Mouse (Mus musculus) splenic B cell, adult 2 months (primary cell): ENCODE measurements at regions not wholly inside any gene's neighbourhood (a gene's known extent, or its start where the extent isn't known, plus 50 kb on each side); places are given as distances from the start of the nearest gene placed in this dataset.

Experiments used
- DNase-seq: peaks from one replicate; pipeline ENCODE4 v3.0.0-alpha.2; 2011; ENCODE audit warnings: low read depth, low spot score
- H3K27me3 ChIP-seq: 2 replicates; pipeline ENCODE4 v1.6.1; 2012; ENCODE audit warnings: mild to moderate bottlenecking, low read length, moderate library complexity, mixed read lengths; ENCODE audit not compliant: control insufficient read depth, poor library complexity, insufficient read depth, severe bottlenecking
- H3K36me3 ChIP-seq: 2 replicates; pipeline ENCODE4 v1.6.1; 2012; ENCODE audit warnings: mild to moderate bottlenecking, low read length, moderate library complexity, mixed read lengths; ENCODE audit not compliant: control insufficient read depth, poor library complexity, insufficient read depth, severe bottlenecking

DNA sequence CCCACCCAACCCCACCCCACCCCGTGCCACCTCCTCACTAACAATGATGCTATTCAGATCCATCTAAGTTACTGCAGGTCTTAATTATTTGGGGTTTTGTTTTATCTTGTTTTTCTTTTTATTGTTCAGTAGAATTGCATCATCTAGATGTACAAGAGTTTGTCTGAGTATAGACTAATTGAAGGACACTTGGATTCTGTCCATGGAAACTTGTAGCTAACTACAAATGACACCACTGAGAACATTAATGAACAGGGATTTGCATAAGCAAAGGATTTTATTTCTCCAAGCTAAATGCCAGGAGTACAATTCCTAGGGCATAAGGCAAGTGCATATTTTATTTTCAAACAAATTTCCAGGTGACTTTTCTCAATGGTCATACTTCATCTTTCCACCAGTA lies 318.4 kb upstream of the Slc7a11 start:
- DNase-seq: no peak
- H3K27me3 ChIP-seq: no peaks in the 10 kb centered on the region
- no peaks in the 10 kb centered on the region for H3K36me3 ChIP-seq

DNA sequence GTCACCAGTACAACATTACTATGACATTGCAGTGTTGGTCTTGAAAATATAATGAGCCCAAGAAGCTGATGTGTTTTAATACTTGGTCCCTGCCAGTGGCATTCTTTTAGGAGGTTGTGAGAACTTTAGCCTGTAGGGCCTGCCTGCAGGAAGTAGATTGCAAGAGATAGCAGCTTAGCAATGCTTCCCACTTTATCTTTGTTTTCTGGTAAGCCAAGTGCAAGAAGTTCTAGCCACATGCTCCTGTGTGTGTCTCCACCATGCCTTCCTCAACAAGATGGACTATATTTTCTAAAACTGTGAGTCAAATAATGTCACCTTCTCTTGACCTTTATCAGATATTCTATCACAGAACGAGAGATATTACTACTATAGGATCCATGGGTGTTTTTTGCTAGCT lies 314.7 kb upstream of the Slc7a11 start:
- no peaks in the 10 kb centered on the region for H3K36me3 ChIP-seq
- DNase-seq: no peak
- H3K27me3 ChIP-seq: no peaks in the 10 kb centered on the region

DNA sequence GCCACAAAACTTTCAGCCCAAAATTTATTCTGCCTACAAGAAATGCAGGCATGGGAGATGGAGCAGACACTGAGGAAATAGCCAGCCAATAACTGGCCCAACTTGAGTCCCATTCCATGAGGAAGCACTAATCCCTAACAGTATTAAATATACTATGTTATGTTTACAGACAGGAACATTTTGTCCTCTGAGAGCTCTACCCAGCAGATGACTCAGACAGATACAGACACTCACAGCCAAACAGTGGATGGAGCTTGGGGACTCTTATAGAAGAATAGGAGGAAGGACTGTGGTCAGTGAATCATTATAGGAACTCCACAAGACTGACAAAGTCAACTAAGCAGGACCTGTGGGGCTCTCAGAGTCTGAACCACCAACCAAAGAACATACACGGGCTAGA lies 293.8 kb upstream of the Slc7a11 start:
- H3K27me3 ChIP-seq: no peaks in the 10 kb centered on the region
- H3K36me3 ChIP-seq: no peaks in the 10 kb centered on the region
- no peak for DNase-seq

DNA sequence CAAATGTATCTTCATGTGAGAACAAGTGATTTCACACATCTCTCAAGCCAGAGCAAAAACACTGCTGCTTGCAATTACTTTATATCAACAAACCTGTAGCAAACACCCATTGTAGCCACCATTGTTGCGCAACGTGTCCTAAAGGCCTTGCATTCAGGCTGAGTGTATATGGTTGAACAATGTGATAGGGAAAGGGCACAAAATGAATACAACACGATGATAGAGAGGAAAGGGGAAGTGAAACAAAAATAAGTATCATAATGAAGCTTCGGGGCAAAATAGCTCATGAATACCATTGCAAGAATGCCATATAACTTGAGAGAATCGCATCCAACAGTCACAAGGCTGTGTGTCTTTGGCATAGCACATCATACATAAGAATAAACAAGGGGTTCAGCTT lies 275.6 kb upstream of the Slc7a11 start:
- no peaks in the 10 kb centered on the region for H3K27me3 ChIP-seq
- DNase-seq: no peak
- H3K36me3 ChIP-seq: no peaks in the 10 kb centered on the region

DNA sequence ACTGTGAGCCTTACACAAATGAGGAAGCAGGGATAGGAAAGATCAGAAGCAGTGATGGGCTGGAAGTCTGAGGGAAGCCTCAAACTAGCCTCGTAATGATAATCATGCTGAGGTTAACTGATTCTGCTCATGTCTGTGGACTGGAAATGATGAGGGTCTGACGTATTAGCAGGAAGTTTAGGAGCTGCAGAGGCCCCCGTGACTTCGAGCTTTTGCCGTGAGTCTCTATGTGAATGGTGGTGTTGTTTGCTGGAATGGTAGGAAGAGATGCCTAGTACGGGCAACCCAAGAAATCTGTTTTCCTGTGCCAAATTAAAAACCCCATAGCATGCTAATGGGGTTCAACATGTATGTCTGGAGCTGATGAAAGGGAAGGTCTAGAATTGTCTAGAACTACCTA lies 270.0 kb upstream of the Slc7a11 start:
- no peaks in the 10 kb centered on the region for H3K27me3 ChIP-seq
- H3K36me3 ChIP-seq: no peaks in the 10 kb centered on the region
- no peak for DNase-seq

DNA sequence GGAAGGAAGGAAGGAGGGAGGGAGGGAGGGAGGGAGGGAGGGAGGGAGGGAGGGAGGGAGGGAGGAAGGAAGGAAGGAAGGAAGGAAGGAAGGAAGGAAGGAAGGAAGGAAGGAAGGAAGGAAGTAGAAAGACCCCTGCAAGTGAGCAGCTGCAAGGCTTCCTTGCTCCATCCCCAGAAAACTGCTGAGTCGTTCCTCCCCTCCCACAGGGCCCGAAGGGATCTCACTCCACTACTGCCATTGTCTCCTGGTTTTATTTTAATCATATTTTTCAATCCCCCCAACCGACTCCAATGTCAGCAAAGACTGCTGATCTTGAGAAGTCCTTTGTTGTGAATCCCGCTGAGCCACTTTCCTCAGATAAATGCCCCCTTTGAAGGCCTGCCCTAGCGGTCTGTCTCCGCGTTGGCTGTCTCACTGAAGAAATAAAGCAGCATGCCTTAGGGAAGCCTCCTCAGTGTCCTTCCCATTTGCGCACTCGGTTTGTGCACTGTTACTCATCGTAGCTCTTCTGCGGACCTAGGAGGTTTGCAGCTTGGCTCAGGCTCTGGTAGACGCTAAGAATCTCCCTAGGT lies 266.1 kb upstream of the Slc7a11 start:
- H3K36me3 ChIP-seq: no peaks in the 10 kb centered on the region
- no peaks in the 10 kb centered on the region for H3K27me3 ChIP-seq
- DNase-seq: no peak

DNA sequence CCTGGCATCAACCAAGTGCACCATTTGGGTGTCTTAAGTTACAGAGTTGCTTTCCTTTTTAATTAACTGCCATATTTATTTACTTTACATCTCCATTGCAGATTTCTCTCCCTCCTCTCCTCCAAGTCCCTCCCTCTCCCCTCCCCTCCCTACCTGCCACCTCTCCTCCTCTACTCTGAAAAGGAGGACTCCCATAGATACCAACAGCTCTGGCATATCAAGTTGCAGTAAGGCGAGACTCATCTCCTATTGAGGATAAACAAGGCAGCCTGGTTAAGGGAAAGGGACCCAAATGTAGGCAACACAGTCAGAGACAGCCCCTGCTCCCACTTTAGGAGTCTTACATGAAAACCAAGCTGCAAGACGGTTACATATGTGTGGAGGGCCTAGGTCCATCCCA lies 263.3 kb upstream of the Slc7a11 start:
- H3K27me3 ChIP-seq: no peaks in the 10 kb centered on the region
- no peak for DNase-seq
- H3K36me3 ChIP-seq: no peaks in the 10 kb centered on the region

DNA sequence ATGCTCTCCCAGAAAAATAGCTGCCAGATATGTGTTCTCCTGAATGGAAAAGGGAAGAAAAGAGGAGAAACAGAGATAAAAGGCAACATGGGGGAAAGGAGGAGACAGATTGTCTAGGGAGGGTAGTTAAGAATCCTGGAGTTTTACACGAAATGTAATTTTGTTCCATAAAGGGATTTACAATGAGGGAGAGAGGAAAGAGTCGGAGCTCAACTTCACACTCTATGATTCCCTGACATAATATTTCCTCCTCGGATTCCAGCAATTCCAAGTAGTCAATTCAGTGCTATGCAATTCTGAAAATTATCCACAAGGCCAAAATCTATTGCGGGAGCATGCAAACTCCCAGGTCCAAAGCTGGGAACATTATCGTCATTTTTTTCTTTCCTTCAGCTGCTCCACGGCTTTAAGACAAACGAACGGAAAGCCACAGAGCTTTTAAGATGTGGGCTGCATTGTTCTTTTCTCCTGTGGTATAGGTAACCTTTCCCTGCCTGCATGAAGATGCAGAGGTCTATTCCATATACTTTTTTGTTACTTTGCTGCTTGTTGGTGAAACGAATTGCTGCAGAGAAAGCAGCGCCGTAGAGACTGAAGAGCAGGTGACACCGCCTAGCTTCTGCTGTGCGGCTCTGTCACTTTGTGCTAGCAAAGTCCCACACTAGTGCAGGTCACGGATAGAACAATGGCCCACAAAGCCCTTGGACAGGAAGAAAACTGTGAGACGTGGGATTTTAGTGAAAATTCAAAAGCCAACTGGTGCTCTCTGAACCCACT lies 251.7 kb upstream of the Slc7a11 start:
- no peak for DNase-seq
- H3K36me3 ChIP-seq: no peaks in the 10 kb centered on the region

DNA sequence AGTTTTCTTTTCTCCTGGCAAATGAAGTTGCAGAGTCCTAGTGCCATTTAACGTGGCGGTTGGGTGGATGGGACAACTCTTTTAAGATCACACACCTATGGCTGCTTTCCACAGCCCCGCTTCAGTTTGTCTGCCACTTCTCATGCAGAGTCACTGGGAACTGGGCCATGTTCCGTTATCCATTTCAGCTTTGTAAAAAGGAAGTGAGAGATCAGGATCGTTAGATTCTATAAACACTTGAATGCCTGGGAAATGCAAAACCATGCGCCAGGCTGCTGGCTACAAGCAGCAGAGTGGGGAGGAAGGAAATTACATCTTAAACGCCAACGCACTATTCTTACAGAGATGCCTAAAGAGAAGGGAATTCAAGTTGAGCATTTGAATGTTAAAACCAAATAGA lies 251.1 kb upstream of the Slc7a11 start:
- H3K36me3 ChIP-seq: no peaks in the 10 kb centered on the region
- no peak for DNase-seq
- H3K27me3 ChIP-seq: no peaks in the 10 kb centered on the region

More for the DNA sequence above, 251.7 kb upstream of the Slc7a11 start:
- H3K27me3 ChIP-seq: no peaks in the 10 kb centered on the region

DNA sequence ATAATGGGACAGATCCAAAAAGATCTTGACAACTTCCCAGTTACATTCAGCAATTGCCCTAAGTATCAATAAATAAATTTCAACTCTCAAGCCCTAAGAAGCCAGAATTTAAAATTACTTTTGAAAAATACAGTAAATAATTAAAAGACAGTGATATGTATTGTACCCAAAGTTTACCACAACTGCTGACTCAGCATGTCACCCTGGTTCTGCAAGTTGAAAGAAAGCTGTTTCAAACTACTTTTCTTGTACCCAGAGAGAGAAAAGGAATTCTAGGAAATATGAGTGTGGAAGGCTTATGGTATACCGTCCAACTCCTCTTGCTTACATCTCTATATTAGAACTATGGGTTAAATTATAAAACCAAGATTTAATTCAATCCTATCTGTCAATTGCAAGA lies 248.9 kb upstream of the Slc7a11 start:
- no peaks in the 10 kb centered on the region for H3K36me3 ChIP-seq
- no peaks in the 10 kb centered on the region for H3K27me3 ChIP-seq
- DNase-seq: no peak

DNA sequence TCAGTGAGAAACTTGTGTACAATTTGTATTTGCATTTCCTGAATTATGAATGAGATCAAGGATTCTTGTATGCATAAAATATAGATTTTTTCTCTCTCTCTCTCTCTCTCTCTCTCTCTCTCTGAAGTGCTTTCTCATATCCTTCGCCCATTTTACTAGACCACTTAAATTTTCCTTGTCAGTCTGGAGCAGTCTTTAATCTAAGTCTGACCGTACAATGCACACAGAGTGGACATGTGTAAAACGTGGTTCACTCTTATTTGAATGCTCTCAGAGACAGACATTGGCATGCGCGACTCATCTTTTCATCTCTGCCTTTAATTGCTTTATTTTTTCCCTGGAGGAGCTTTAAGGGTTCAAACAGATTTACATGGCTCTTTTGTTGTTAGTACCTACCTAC lies 247.3 kb upstream of the Slc7a11 start:
- Histone ChIP-seq H3K36me3 (no peaks in the 10 kb centered on the region), H3K27me3 (no peaks in the 10 kb centered on the region)
- no peak for DNase-seq

DNA sequence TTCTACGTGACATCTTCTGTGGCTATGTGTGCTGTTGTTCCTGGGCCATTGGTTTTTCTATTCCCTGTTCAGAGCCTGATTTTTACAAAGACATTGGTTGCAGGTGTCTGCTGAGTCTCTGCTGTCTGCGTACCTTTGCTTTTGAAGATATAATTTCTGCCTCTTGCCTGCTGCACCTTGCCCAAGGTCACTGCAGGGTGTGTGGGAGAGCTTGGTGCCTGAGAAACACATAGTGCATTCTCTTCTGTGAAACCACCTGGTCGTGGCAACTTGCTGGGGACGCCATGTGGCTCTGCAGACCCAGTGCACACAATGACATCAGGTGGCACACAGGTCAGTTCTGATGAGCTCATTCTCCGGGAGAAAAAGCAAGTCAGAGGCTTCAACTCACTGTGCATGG lies 246.0 kb upstream of the Slc7a11 start:
- DNase-seq: no peak
- H3K27me3 ChIP-seq: no peaks in the 10 kb centered on the region
- H3K36me3 ChIP-seq: no peaks in the 10 kb centered on the region

DNA sequence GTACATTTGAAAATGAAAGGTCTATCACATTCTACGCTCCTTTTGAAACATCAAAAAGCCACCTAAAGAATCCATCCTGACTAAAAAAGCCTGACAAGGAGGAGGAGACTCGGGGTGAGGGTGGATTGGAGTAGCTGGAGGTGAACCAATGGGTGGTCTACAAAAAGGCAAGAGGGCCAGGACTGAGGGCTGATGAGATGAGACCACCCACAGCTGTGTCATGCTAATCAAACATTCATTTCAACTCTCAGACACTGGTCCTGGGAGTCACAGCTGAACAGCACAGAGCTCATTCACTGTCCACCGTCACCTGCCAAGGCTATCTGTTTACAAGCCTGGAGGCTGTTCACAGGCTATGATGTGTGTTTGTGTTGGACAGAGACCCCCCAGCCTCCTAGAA lies 244.3 kb upstream of the Slc7a11 start:
- no peak for DNase-seq
- H3K27me3 ChIP-seq: no peaks in the 10 kb centered on the region
- H3K36me3 ChIP-seq: no peaks in the 10 kb centered on the region

DNA sequence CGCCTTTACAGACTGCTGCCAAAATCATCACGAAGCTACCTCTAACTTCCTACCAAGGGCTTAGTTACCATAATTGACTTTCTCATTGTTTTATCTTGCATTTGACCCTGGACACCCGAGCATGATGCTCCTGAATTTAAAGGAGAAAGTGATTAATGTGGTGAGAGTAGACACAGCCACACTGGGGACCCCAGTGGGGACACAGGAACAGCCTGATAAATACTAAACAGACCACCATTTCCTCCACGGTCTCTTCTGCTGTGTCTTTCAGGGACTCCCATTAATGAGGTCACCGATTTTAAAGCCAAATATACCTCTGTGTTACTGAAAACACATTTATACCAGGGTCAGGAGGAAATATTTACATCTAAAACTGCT lies 235.2 kb upstream of the Slc7a11 start:
- H3K36me3 ChIP-seq: no peaks in the 10 kb centered on the region
- DNase-seq: no peak
- no peaks in the 10 kb centered on the region for H3K27me3 ChIP-seq

DNA sequence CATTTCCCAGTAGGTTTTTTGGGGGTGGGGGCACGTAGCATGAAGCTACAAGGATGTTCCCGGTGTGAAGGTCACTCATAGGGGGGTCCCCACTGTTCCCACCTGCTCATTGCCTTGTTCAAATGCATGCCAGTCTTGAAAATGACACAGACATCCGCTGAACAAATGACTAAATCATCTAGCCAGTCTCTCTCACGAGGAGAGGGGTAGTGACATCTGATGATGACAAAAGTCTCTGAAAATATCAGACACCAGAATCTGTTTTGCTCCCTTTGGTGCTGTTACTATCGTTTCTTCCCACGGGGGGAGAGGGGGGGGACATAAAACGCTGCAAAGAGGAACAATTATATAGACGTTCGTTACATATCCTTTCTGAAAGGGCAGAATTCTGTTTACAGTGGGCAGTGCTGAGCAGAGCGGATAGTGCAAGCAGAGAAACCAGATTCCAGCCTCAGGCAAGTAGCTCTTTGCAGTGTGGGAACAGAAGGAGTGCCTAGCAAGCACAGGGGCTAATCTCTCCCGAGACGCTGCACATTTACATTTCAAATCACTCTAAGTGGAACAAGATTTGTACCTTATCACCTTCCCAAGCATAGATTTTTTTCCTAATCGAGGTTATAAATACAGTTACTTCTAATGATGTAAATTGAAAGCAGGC lies 234.7 kb upstream of the Slc7a11 start:
- Histone ChIP-seq H3K36me3 (no peaks in the 10 kb centered on the region), H3K27me3 (no peaks in the 10 kb centered on the region)
- no peak for DNase-seq
